Mouse (Mus musculus): ENCODE data around the gene Cdkn1c.

DNA sequence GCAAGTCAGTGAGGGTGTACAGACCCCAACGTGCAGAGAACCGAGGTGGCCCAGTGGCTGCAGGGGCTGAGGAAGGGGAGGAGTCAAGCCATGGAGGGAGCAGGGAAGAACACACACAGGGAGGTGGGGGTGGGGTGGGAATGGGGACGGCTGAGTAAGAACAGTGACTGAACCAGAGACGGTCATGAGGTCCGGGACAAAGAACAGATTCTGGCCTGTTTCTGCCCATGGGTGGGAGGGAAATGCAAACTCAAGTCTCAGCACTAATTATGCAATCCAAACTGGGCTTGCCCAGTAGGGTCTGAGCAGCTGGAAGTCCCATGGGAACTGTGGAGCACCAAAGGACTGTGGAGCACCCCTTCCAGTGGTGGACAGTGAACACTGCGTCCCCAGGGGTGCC, 21.7 kb upstream of the Cdkn1c start:
- TF ChIP-seq CTCF (IDR thresholded peaks at IDR 0.05; ENCODE audit: low read depth) = no peak
- TF ChIP-seq EP300 (IDR thresholded peaks at IDR 0.05; ENCODE audit: low read depth) = no peak
